9 mouse cellular contexts compared by ENCODE assay signal in the genomic region with DNA sequence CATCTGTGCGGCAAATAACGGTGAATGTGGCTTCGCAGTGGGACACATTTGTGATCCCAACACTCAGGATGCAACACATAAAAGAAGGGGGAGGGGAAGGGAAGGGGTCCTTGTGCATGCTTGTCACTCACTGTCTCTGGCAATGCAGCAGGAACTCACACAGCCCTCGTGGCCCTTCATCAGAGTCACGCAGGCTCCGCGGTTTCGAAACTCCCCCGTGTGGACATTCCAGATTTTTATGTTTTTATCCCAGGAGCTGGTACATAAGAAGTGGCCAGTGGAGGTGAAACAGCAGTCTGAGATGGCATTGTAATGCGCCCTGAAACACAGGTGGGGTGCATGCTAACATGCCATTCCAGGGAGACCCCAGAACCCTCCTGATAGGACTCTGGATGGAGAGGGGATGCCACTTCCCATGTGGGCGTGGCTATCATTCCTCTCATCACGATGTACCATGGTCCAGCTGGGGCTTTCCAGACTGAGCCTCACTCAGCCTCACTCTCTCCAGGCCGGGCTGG. TPM values are rescaled to one million over a fixed set of nuclear protein-coding genes. Genes with fewer than 3 reads are reported as not detected.
DNase-seq lines count a peak whose midpoint lies in the region; ATAC-seq and TF ChIP-seq lines count a peak whose summit lies in the region.
"Had no signal": no experiment of that assay in that cellular context is flagged by ENCODE, and none has a peak within 500 bp of the region (broad histone marks: within the 10 kb centered on the region; RNA-seq: fewer than 3 reads in every experiment).

No protein-coding gene starts in this region.

- H3K36me3 ChIP-seq in ES-E14 (ENCODE audit: control insufficient read depth, insufficient read depth, low read length, poor library complexity, severe bottlenecking), result no peaks in the 10 kb centered on the region
- no peaks in the 10 kb centered on the region for H3K36me3 ChIP-seq in hindbrain, embryonic 11.5 days (ENCODE audit: control insufficient read depth, insufficient read depth, low read length)
- H3K36me3 ChIP-seq in midbrain, embryonic 11.5 days (ENCODE audit: control insufficient read depth, insufficient read depth, low read length), result no peaks in the 10 kb centered on the region

- intact Hi-C loops in left cerebral cortex, postnatal 25 days (cut with DNase I), result no loop called here

- no peak overlapping the region for H3K27ac ChIP-seq in ES-E14 (ENCODE audit: insufficient read depth, low read depth, low read length, poor library complexity, severe bottlenecking)
- H3K27ac ChIP-seq in bone marrow macrophage, adult 2 months (ENCODE audit: insufficient read depth, low read depth, low read length), result no peak overlapping the region
- no peak overlapping the region for H3K27ac ChIP-seq in embryonic fibroblast, embryonic 13.5 days (ENCODE audit: insufficient read depth, low read length)
- H3K27ac ChIP-seq in hindbrain, embryonic 11.5 days (ENCODE audit: low read depth, low read length), result no peak overlapping the region
- no peak overlapping the region for H3K27ac ChIP-seq in midbrain, embryonic 11.5 days (ENCODE audit: low read depth, low read length)

- ATAC-seq in hindbrain, embryonic 11.5 days (ENCODE audit: low FRiP score), result peak; percentile 71
- peak; percentile 78 for ATAC-seq in midbrain, embryonic 11.5 days (ENCODE audit: low FRiP score)

- H3K9me3 ChIP-seq in ES-E14 (ENCODE audit: control insufficient read depth, insufficient read depth, low read depth, low read length), result no peaks in the 10 kb centered on the region
- H3K9me3 ChIP-seq in hindbrain, embryonic 11.5 days (ENCODE audit: control insufficient read depth, low read length), result no peaks in the 10 kb centered on the region
- H3K9me3 ChIP-seq in midbrain, embryonic 11.5 days (ENCODE audit: control insufficient read depth, low read length), result no peaks in the 10 kb centered on the region

- 5% methylated on average over 13 of the region's 13 CpGs for WGBS in hindbrain, embryonic 11.5 days
- 12% methylated on average over 12 of the region's 13 CpGs for WGBS in midbrain, embryonic 11.5 days

- no peaks in the 10 kb centered on the region for H3K27me3 ChIP-seq in hindbrain, embryonic 11.5 days (ENCODE audit: control insufficient read depth, insufficient read depth, low read length)
- no peaks in the 10 kb centered on the region for H3K27me3 ChIP-seq in midbrain, embryonic 11.5 days (ENCODE audit: control insufficient read depth, insufficient read depth, low read length)

- H3K4me2 ChIP-seq in hindbrain, embryonic 11.5 days (replicated peaks; ENCODE audit: low read depth, low read length), result peak overlapping the region; percentile 37
- peak overlapping the region; percentile 39 for H3K4me2 ChIP-seq in midbrain, embryonic 11.5 days

- DNase-seq in ES-E14 (ENCODE audit: low read depth, low spot score), result peak; percentile 30
- DNase-seq in hindbrain, embryonic 11.5 days (ENCODE audit: low spot score), result peak; percentile 72
- peak; percentile 56 to 58 for DNase-seq in left cerebral cortex, postnatal 25 days (ENCODE audit: low spot score in 2 of 2)
- DNase-seq in midbrain, embryonic 11.5 days (ENCODE audit: low spot score, missing footprints), result peak; percentile 92
- no peak for DNase-seq in spleen, postnatal 36 days (ENCODE audit: low spot score in 2 of 2)
- DNase-seq in thymus, postnatal 14 days, result no peak

- in situ Hi-C loops in ES-E14 (cut with MboI; ENCODE audit: low sequenced_read_pairs in 2 of 2, unreplicated experiment in 2 of 2), result no loop called here

- TF ChIP-seq CTCF in bone marrow macrophage, adult 2 months (IDR thresholded peaks at IDR 0.05; ENCODE audit: low read depth, low read length), result peak; percentile 34
- TF ChIP-seq CTCF in embryonic fibroblast, embryonic 13.5 days (IDR thresholded peaks at IDR 0.05; ENCODE audit: borderline replicate concordance, insufficient read depth, low read length), result 0 out of 2 replicates have a peak, but pooled peaks have one; percentile 28

- 0 out of 2 replicates have a peak overlapping the region, but pooled peaks have one; percentile 10 for H3K9ac ChIP-seq in ES-E14 (ENCODE audit: insufficient read depth, low read depth, low read length, poor library complexity, severe bottlenecking)
- no peak overlapping the region for H3K9ac ChIP-seq in hindbrain, embryonic 11.5 days (ENCODE audit: low read depth, low read length)
- H3K9ac ChIP-seq in midbrain, embryonic 11.5 days (ENCODE audit: low read length), result peak overlapping the region; percentile 16; the same call in 1 of the 2 replicates

- H3K4me3 ChIP-seq in ES-E14 (ENCODE audit: insufficient read depth in 1 of 2, low read depth in 1 of 2, low read length in 2 of 2, poor library complexity in 1 of 2, severe bottlenecking in 1 of 2), result peak overlapping the region; percentile 39 to 41; a peak in 3 of 4 replicates
- H3K4me3 ChIP-seq in bone marrow macrophage, adult 2 months (ENCODE audit: insufficient read depth, low read length), result peak overlapping the region; percentile 17
- no peak overlapping the region for H3K4me3 ChIP-seq in embryonic fibroblast, embryonic 13.5 days (ENCODE audit: insufficient read depth, low read length)
- peak overlapping the region; percentile 16; the same call in 1 of the 2 replicates for H3K4me3 ChIP-seq in hindbrain, embryonic 11.5 days (ENCODE audit: low read depth, low read length)
- H3K4me3 ChIP-seq in midbrain, embryonic 11.5 days (ENCODE audit: low read depth, low read length), result peak overlapping the region; percentile 16; the same call in 1 of the 2 replicates
- H3K4me3 ChIP-seq: erythroblast, embryonic 14.5 days had no signal

- TF ChIP-seq POLR2A in bone marrow macrophage, adult 2 months (IDR thresholded peaks at IDR 0.05; ENCODE audit: borderline replicate concordance, low read depth, low read length), result no peak
- TF ChIP-seq POLR2A in embryonic fibroblast, embryonic 13.5 days (IDR thresholded peaks at IDR 0.05; ENCODE audit: low read depth, low read length), result no peak

- H3K4me1 ChIP-seq in ES-E14 (ENCODE audit: control insufficient read depth in 2 of 2, insufficient read depth in 2 of 2, low read length in 2 of 2, poor library complexity in 1 of 2), result peaks cover 0 to 5% of the 10 kb centered on the region in 2 experiments; a peak in 1 of 4 replicates
- no peaks in the 10 kb centered on the region for H3K4me1 ChIP-seq in bone marrow macrophage, adult 2 months (ENCODE audit: control insufficient read depth, insufficient read depth, low read length)
- no peaks in the 10 kb centered on the region for H3K4me1 ChIP-seq in embryonic fibroblast, embryonic 13.5 days (ENCODE audit: control insufficient read depth, insufficient read depth, low read length)
- H3K4me1 ChIP-seq in hindbrain, embryonic 11.5 days (replicated peaks; ENCODE audit: control insufficient read depth, insufficient read depth, low read length), result no peaks in the 10 kb centered on the region
- no peaks in the 10 kb centered on the region for H3K4me1 ChIP-seq in midbrain, embryonic 11.5 days (ENCODE audit: control insufficient read depth, insufficient read depth, low read length)

TF ChIP-seq in ES-E14, 5 proteins besides CTCF, POLR2A, EP300 and RAD21:
- TF ChIP-seq HCFC1 (IDR thresholded peaks at IDR 0.05; ENCODE audit: borderline replicate concordance, insufficient read depth, low read length) (no peak), ZNF384 (IDR thresholded peaks at IDR 0.05; ENCODE audit: low read depth, low read length) (no peak), MAFK (IDR thresholded peaks at IDR 0.05; ENCODE audit: insufficient read depth, low read depth, low read length) (no peak), CHD2 (IDR thresholded peaks at IDR 0.05; ENCODE audit: low read depth, low read length) (no peak), ZC3H11A (IDR thresholded peaks at IDR 0.05; ENCODE audit: borderline replicate concordance, low read depth, low read length) (no peak)

RNA-seq across cellular contexts. Expression of gene Lrp3, which starts 36.8 kb away (rescaled TPM):
- total RNA-seq in ES-E14 (2012; rRNA removed), result 3.1 and 3.7 TPM in 2 replicates
- 0.20 TPM in 1 of 2 replicates, not detected in the other for polyA plus RNA-seq in bone marrow macrophage, adult 2 months (2012; ENCODE audit: insufficient read depth, insufficient read length, missing spikeins)
- polyA plus RNA-seq in embryonic fibroblast, embryonic 13.5 days (2011; ENCODE audit: insufficient read length, low read depth, missing spikeins), result 3.8 and 6.4 TPM in 2 replicates
- polyA plus RNA-seq in hindbrain, embryonic 11.5 days (2014; fragmentation: Nextera tagmentation; extraction: Ambion mirVana), result 14.8 and 17.5 TPM in 2 replicates
- 10 to 100 TPM; 79.3 to 81.5 TPM for total RNA-seq in left cerebral cortex, postnatal 25 days (2021)
- 15.2 and 17.3 TPM in 2 replicates for polyA plus RNA-seq in midbrain, embryonic 11.5 days (2014; fragmentation: Nextera tagmentation; extraction: Ambion mirVana)

Comparison
In these comparisons a context has a peak if more than half of its experiments do, and no peak if none do; other contexts are left out.
1. DNase-seq: peak in ES-E14 (single experiment), hindbrain, embryonic 11.5 days (single experiment), left cerebral cortex, postnatal 25 days (2 of 2) and midbrain, embryonic 11.5 days (single experiment); none in spleen, postnatal 36 days (0 of 2) and thymus, postnatal 14 days (single experiment).